Mouse (Mus musculus) hindbrain, embryonic 16.5 days (tissue): ENCODE measurements around the gene Sltm. TPM values are rescaled to one million over a fixed set of nuclear protein-coding genes. Genes with fewer than 3 reads are reported as not detected.

ENCODE experiments used
- ATAC-seq: fragments of 200-750 bp; cut with Nextera tagmentation; 2 replicates; pipeline ENCODE4 v1.8.0; 2017; ENCODE audit warnings: moderate TSS enrichment, moderate library complexity
- H3K27ac ChIP-seq: fragments of 300-500 bp; sonication (generic); 2 replicates; pipeline ENCODE4 v1.5.1; 2014; ENCODE audit warnings: low read depth, mild to moderate bottlenecking, control low read depth, low read length, moderate library complexity
- H3K27me3 ChIP-seq: fragments of 300-500 bp; sonication (generic); replicated peaks from 2 replicates; pipeline ENCODE4 v1.6.1; 2014; ENCODE audit warnings: low read length; ENCODE audit not compliant: control insufficient read depth, insufficient read depth
- H3K36me3 ChIP-seq: fragments of 300-500 bp; sonication (generic); 2 replicates; pipeline ENCODE4 v1.6.1; 2014; ENCODE audit warnings: mild to moderate bottlenecking, low read length, moderate library complexity, mixed read lengths; ENCODE audit not compliant: control insufficient read depth, insufficient read depth
- H3K4me1 ChIP-seq: fragments of 300-500 bp; sonication (generic); 2 replicates; pipeline ENCODE4 v1.6.1; 2014; ENCODE audit warnings: low read depth, low read length; ENCODE audit not compliant: control insufficient read depth, insufficient read depth
- H3K4me2 ChIP-seq: fragments of 300-500 bp; sonication (generic); 2 replicates; pipeline ENCODE4 v1.6.1; 2014; ENCODE audit warnings: mild to moderate bottlenecking, low read length, control low read depth, moderate library complexity
- H3K4me3 ChIP-seq: fragments of 300-500 bp; sonication (generic); 2 replicates; pipeline ENCODE4 v1.5.1; 2014; ENCODE audit warnings: mild to moderate bottlenecking, low read length, control low read depth, moderate library complexity
- H3K9ac ChIP-seq: fragments of 300-500 bp; sonication (generic); 2 replicates; pipeline ENCODE4 v1.6.1; 2014; ENCODE audit warnings: low read depth, mild to moderate bottlenecking, control low read depth, low read length, moderate library complexity
- H3K9me3 ChIP-seq: fragments of 300-500 bp; sonication (generic); 2 replicates; pipeline ENCODE4 v1.6.1; 2014; ENCODE audit warnings: mild to moderate bottlenecking, low read length, moderate library complexity; ENCODE audit not compliant: control insufficient read depth
- WGBS: fragments of 180-500 bp; shearing (Covaris S2); extraction: QIAGEN DNeasy Blood & Tissue Kit; methylation state at CpG from one replicate; pipeline ENCODE4 v1.1.7; 2014; 5-methylcytosine and 5-hydroxymethylcytosine counted together
- polyA plus RNA-seq: library from polyadenylated mRNA; unstranded; fragments of >200 nt; fragmentation: Nextera tagmentation; extraction: Ambion mirVana; gene quantifications from 2 replicates; pipeline ENCODE4 v1.2.1, GENCODE M21; 2015

Gene Sltm
- 49.0 and 55.6 TPM in 2 replicates for polyA plus RNA-seq

GRCm38 (mm10) chr9:70542305-70543041 is at the start of gene Sltm:
Gene Sltm, plus strand, starts transcription at chr9:70542754.
- no peaks in the 10 kb centered on the region for H3K9me3 ChIP-seq
- H3K4me3 ChIP-seq = peak within 1 kb of the TSS; percentile 68
- 0% methylated on average over 71 of the region's 75 CpGs for WGBS
- peak within 1 kb of the TSS; percentile 96 for H3K9ac ChIP-seq
- H3K4me2 ChIP-seq = peak within 1 kb of the TSS; percentile 95
- H3K36me3 ChIP-seq = no peaks in the 10 kb centered on the region
- peaks cover 15% of the 10 kb centered on the region for H3K4me1 ChIP-seq
- H3K27me3 ChIP-seq = no peaks in the 10 kb centered on the region
- peak; percentile 99 for ATAC-seq
- H3K27ac ChIP-seq = peak within 1 kb of the TSS; percentile 99

- Histone ChIP-seq H3K27ac (no peak overlapping the region), H3K4me3 (no peak overlapping the region), H3K9me3 (no peaks in the 10 kb centered on the region), H3K27me3 (no peaks in the 10 kb centered on the region), H3K9ac (no peak overlapping the region), H3K36me3 (no peaks in the 10 kb centered on the region; the same call in 1 of the 2 replicates), H3K4me2 (no peak overlapping the region), H3K4me1 (no peaks in the 10 kb centered on the region)
- 93% methylated on average over 2 of the region's 2 CpGs for WGBS
- ATAC-seq = no peak
Observed at GRCm38 (mm10) chr9:70493038-70493437, 49.5 kb upstream of the Sltm start.

GRCm38 (mm10) chr9:70496990-70497389 is 45.6 kb upstream of the Sltm start:
- H3K4me2 ChIP-seq = no peak overlapping the region
- peaks cover 3% of the 10 kb centered on the region for H3K4me1 ChIP-seq
- H3K27me3 ChIP-seq = no peaks in the 10 kb centered on the region
- no peak overlapping the region for H3K9ac ChIP-seq
- no peaks in the 10 kb centered on the region for H3K36me3 ChIP-seq
- H3K4me3 ChIP-seq = no peak overlapping the region
- no peak overlapping the region for H3K27ac ChIP-seq
- no peaks in the 10 kb centered on the region for H3K9me3 ChIP-seq
- no peak for ATAC-seq

GRCm38 (mm10) chr9:70502284-70503014 is 40.1 kb upstream of the Sltm start:
- H3K4me3 ChIP-seq = peak overlapping the region; percentile 94
- H3K9me3 ChIP-seq = no peaks in the 10 kb centered on the region
- H3K36me3 ChIP-seq = no peaks in the 10 kb centered on the region
- peaks cover 13% of the 10 kb centered on the region for H3K4me1 ChIP-seq
- H3K9ac ChIP-seq = peak overlapping the region; percentile 98
- H3K4me2 ChIP-seq = peak overlapping the region; percentile 84
- no peak for ATAC-seq
- 37% methylated on average over 10 of the region's 10 CpGs for WGBS
- no peaks in the 10 kb centered on the region for H3K27me3 ChIP-seq
- H3K27ac ChIP-seq = peak overlapping the region; percentile 99; the same call in 1 of the 2 replicates

GRCm38 (mm10) chr9:70503015-70503603 is 39.4 kb upstream of the Sltm start:
- Histone ChIP-seq H3K27ac (peak overlapping the region; percentile 99), H3K9ac (peak overlapping the region; percentile 98), H3K27me3 (no peaks in the 10 kb centered on the region), H3K4me2 (peak overlapping the region; percentile 84), H3K9me3 (no peaks in the 10 kb centered on the region), H3K4me3 (peak overlapping the region; percentile 94), H3K4me1 (peaks cover 13% of the 10 kb centered on the region), H3K36me3 (no peaks in the 10 kb centered on the region)
- ATAC-seq = peak; percentile 93
- under 1% methylated on average over 47 of the region's 70 CpGs for WGBS

- Histone ChIP-seq H3K4me2 (peak within 1 kb of the TSS; percentile 84), H3K9ac (peak within 1 kb of the TSS; percentile 98), H3K27ac (peak within 1 kb of the TSS; percentile 99), H3K9me3 (no peaks in the 10 kb centered on the region), H3K36me3 (no peaks in the 10 kb centered on the region), H3K27me3 (no peaks in the 10 kb centered on the region), H3K4me3 (peak within 1 kb of the TSS; percentile 94), H3K4me1 (peaks cover 13% of the 10 kb centered on the region)
- under 1% methylated on average over 44 of the region's 45 CpGs for WGBS
- peak; percentile 97 for ATAC-seq
Observed at GRCm38 (mm10) chr9:70503626-70504041, 38.9 kb upstream of the Sltm start, which contains the start of gene Rnf111. Gene Rnf111, minus strand, starts transcription at chr9:70503725.

- peaks cover 13% of the 10 kb centered on the region for H3K4me1 ChIP-seq
- no peak overlapping the region for H3K4me2 ChIP-seq
- no peaks in the 10 kb centered on the region for H3K9me3 ChIP-seq
- H3K36me3 ChIP-seq = no peaks in the 10 kb centered on the region
- no peak for ATAC-seq
- H3K27me3 ChIP-seq = no peaks in the 10 kb centered on the region
- WGBS = 78% methylated on average over 2 of the region's 2 CpGs
- no peak overlapping the region for H3K27ac ChIP-seq
- H3K4me3 ChIP-seq = no peak overlapping the region
- H3K9ac ChIP-seq = no peak overlapping the region
Observed at GRCm38 (mm10) chr9:70506186-70506585, 36.4 kb upstream of the Sltm start.

- H3K4me2 ChIP-seq = no peak overlapping the region
- H3K27ac ChIP-seq = no peak overlapping the region
- no peaks in the 10 kb centered on the region for H3K27me3 ChIP-seq
- WGBS = 78% methylated on average over 8 of the region's 8 CpGs
- H3K9me3 ChIP-seq = no peaks in the 10 kb centered on the region
- no peak for ATAC-seq
- no peak overlapping the region for H3K4me3 ChIP-seq
- no peaks in the 10 kb centered on the region for H3K36me3 ChIP-seq
- H3K9ac ChIP-seq = no peak overlapping the region
- peaks cover 11% of the 10 kb centered on the region for H3K4me1 ChIP-seq
Observed at GRCm38 (mm10) chr9:70506787-70507186, 35.8 kb upstream of the Sltm start.
